Mouse (Mus musculus): ENCODE data around the gene Mtss1l. TPM values are rescaled to one million over a fixed set of nuclear protein-coding genes. Genes with fewer than 3 reads are reported as not detected.

Gene Mtss1l
- 48.1 and 56.3 TPM in 2 replicates for polyA plus RNA-seq (2015; fragmentation: Nextera tagmentation; extraction: Ambion mirVana)

DNA sequence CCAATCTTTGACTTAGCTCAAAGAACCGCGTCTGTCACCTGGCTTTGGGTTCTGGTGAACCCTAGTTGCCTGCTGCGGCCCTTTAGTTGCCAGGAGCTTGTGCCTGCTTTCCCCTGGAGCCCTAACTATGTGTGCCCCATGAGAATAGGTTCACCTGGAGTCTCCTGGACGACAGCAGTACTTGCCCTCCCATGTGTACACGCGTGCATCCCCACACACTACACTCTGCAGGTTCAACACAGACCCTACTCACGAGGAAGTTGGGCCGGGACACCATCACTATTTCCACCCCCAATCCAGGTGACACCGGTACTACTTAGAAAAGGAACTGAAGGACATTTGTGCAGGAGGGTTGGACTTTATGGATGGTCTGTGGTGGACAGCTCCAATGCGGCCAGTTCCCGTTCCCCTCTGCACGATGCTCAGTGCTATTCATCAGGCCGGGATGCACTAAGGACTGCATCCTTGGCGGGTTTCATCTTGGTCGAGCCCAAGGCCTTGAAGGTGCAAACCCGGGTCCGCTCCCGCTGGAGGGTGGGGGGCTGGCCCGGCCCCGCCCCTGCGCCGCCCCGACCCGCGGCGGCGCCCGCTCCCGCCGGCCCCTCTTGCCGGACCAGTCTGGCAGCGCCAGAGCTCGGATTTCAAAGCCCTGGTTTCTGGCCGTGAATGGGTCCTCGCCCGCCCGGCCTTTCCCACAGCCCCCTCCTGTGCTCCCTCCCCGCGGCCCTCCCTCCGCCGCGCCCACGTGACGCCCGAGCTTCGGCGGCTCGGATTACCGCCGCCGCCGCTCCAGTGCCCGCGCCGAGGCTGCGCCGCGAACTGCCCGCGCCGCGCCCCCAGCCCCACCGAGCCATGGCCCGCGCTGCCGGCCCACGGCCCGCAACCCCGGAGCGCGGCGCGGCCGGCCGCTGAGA is at the start of gene Mtss1l:
Mtss1l (plus strand) TSS at position 792 of the 914 bp plus-strand sequence.

Other genes starting within 250 kb of the Mtss1l start
- 25.7 and 28.0 TPM in 2 replicates for gene Vac14, start 102.9 kb upstream of the Mtss1l start, polyA plus RNA-seq (2015; fragmentation: Nextera tagmentation; extraction: Ambion mirVana)
- gene Il34, start 84.4 kb downstream of the Mtss1l start, polyA plus RNA-seq (2015; fragmentation: Nextera tagmentation; extraction: Ambion mirVana): 9.0 and 12.1 TPM in 2 replicates
- 52.9 and 53.0 TPM in 2 replicates for gene Cog4, start 125.1 kb downstream of the Mtss1l start, polyA plus RNA-seq (2015; fragmentation: Nextera tagmentation; extraction: Ambion mirVana)
- gene Sf3b3, start 125.3 kb downstream of the Mtss1l start, polyA plus RNA-seq (2015; fragmentation: Nextera tagmentation; extraction: Ambion mirVana): 47.5 and 52.4 TPM in 2 replicates
- 4.5 and 6.2 TPM in 2 replicates for gene Fuk, start 181.0 kb downstream of the Mtss1l start, polyA plus RNA-seq (2015; fragmentation: Nextera tagmentation; extraction: Ambion mirVana)
- gene St3gal2, start 198.4 kb downstream of the Mtss1l start, polyA plus RNA-seq (2015; fragmentation: Nextera tagmentation; extraction: Ambion mirVana): 22.2 and 23.7 TPM in 2 replicates